Mouse (Mus musculus): ENCODE data around the gene Rel. TPM values are rescaled to one million over a fixed set of nuclear protein-coding genes. Genes with fewer than 3 reads are reported as not detected.

Rel gene
- polyA plus RNA-seq, 1 experiment from 2014 or later, result 1.2 TPM

GRCm38 (mm10) chr11:23704604-23705294 is 66.0 kb downstream of the Rel start:
- no peak overlapping the region for H3K9ac ChIP-seq (ENCODE audit: low read length)
- H3K9me3 ChIP-seq (ENCODE audit: control insufficient read depth, low read length), result no peaks in the 10 kb centered on the region
- H3K27ac ChIP-seq (ENCODE audit: low read length), result no peak overlapping the region
- no peak for ATAC-seq (ENCODE audit: low read depth)
- H3K4me3 ChIP-seq (ENCODE audit: low read length), result no peak overlapping the region
- no peaks in the 10 kb centered on the region for H3K27me3 ChIP-seq (ENCODE audit: control insufficient read depth, insufficient read depth, low read depth, low read length)
- H3K4me1 ChIP-seq (replicated peaks; ENCODE audit: control insufficient read depth, insufficient read depth, low read length), result no peaks in the 10 kb centered on the region
- no peak overlapping the region for H3K4me2 ChIP-seq (ENCODE audit: low read depth, low read length)
- peaks cover 5% of the 10 kb centered on the region for H3K36me3 ChIP-seq (ENCODE audit: control insufficient read depth, insufficient read depth, low read length)
- WGBS, result 83% methylated on average over 7 of the region's 7 CpGs

- H3K9me3 ChIP-seq (ENCODE audit: control insufficient read depth, low read length), result no peaks in the 10 kb centered on the region
- WGBS, result 91% methylated on average over 3 of the region's 3 CpGs
- H3K27me3 ChIP-seq (ENCODE audit: control insufficient read depth, insufficient read depth, low read depth, low read length), result no peaks in the 10 kb centered on the region
- no peaks in the 10 kb centered on the region for H3K36me3 ChIP-seq (ENCODE audit: control insufficient read depth, insufficient read depth, low read length)
- no peaks in the 10 kb centered on the region for H3K4me1 ChIP-seq (replicated peaks; ENCODE audit: control insufficient read depth, insufficient read depth, low read length)
- ATAC-seq (ENCODE audit: low read depth), result no peak
- H3K27ac ChIP-seq (ENCODE audit: low read length), result no peak overlapping the region
- no peak overlapping the region for H3K4me3 ChIP-seq (ENCODE audit: low read length)
- H3K9ac ChIP-seq (ENCODE audit: low read length), result no peak overlapping the region
- H3K4me2 ChIP-seq (ENCODE audit: low read depth, low read length), result no peak overlapping the region
Observed at GRCm38 (mm10) chr11:23701831-23702230, 68.9 kb downstream of the Rel start.

- no peaks in the 10 kb centered on the region for H3K36me3 ChIP-seq (ENCODE audit: control insufficient read depth, insufficient read depth, low read length)
- H3K4me1 ChIP-seq (replicated peaks; ENCODE audit: control insufficient read depth, insufficient read depth, low read length), result no peaks in the 10 kb centered on the region
- H3K27ac ChIP-seq (ENCODE audit: low read length), result no peak overlapping the region
- H3K9ac ChIP-seq (ENCODE audit: low read length), result no peak overlapping the region
- ATAC-seq (ENCODE audit: low read depth), result no peak
- H3K4me3 ChIP-seq (ENCODE audit: low read length), result no peak overlapping the region
- H3K9me3 ChIP-seq (ENCODE audit: control insufficient read depth, low read length), result no peaks in the 10 kb centered on the region
- no peak overlapping the region for H3K4me2 ChIP-seq (ENCODE audit: low read depth, low read length)
- no peaks in the 10 kb centered on the region for H3K27me3 ChIP-seq (ENCODE audit: control insufficient read depth, insufficient read depth, low read depth, low read length)
- WGBS, result 77% methylated on average over 3 of the region's 3 CpGs
Observed at GRCm38 (mm10) chr11:23699414-23700095, 71.2 kb downstream of the Rel start.

- 46% methylated on average over 2 of the region's 2 CpGs for WGBS
- no peaks in the 10 kb centered on the region for H3K9me3 ChIP-seq (ENCODE audit: control insufficient read depth, low read length)
- no peaks in the 10 kb centered on the region for H3K27me3 ChIP-seq (ENCODE audit: control insufficient read depth, insufficient read depth, low read depth, low read length)
- no peak for ATAC-seq (ENCODE audit: low read depth)
- no peak overlapping the region for H3K4me2 ChIP-seq (ENCODE audit: low read depth, low read length)
- no peaks in the 10 kb centered on the region for H3K4me1 ChIP-seq (replicated peaks; ENCODE audit: control insufficient read depth, insufficient read depth, low read length)
- no peak overlapping the region for H3K9ac ChIP-seq (ENCODE audit: low read length)
- no peak overlapping the region for H3K27ac ChIP-seq (ENCODE audit: low read length)
- H3K4me3 ChIP-seq (ENCODE audit: low read length), result no peak overlapping the region
- no peaks in the 10 kb centered on the region for H3K36me3 ChIP-seq (ENCODE audit: control insufficient read depth, insufficient read depth, low read length)
Observed at GRCm38 (mm10) chr11:23698526-23698925, 72.2 kb downstream of the Rel start.

- H3K27ac ChIP-seq (ENCODE audit: low read length), result no peak overlapping the region
- no peak overlapping the region for H3K9ac ChIP-seq (ENCODE audit: low read length)
- H3K4me1 ChIP-seq (replicated peaks; ENCODE audit: control insufficient read depth, insufficient read depth, low read length), result no peaks in the 10 kb centered on the region
- H3K4me2 ChIP-seq (ENCODE audit: low read depth, low read length), result no peak overlapping the region
- H3K27me3 ChIP-seq (ENCODE audit: control insufficient read depth, insufficient read depth, low read depth, low read length), result no peaks in the 10 kb centered on the region
- H3K36me3 ChIP-seq (ENCODE audit: control insufficient read depth, insufficient read depth, low read length), result no peaks in the 10 kb centered on the region
- H3K9me3 ChIP-seq (ENCODE audit: control insufficient read depth, low read length), result no peaks in the 10 kb centered on the region
- no peak for ATAC-seq (ENCODE audit: low read depth)
- no peak overlapping the region for H3K4me3 ChIP-seq (ENCODE audit: low read length)
Observed at GRCm38 (mm10) chr11:23695847-23696246, 74.9 kb downstream of the Rel start.

- no peak overlapping the region for H3K27ac ChIP-seq (ENCODE audit: low read length)
- 84% methylated on average over 2 of the region's 2 CpGs for WGBS
Observed at GRCm38 (mm10) chr11:23693286-23693685, 77.5 kb downstream of the Rel start.

GRCm38 (mm10) chr11:23688060-23688459 is 82.7 kb downstream of the Rel start:
- Histone ChIP-seq H3K4me1 (replicated peaks; ENCODE audit: control insufficient read depth, insufficient read depth, low read length) (no peaks in the 10 kb centered on the region), H3K4me3 (ENCODE audit: low read length) (no peak overlapping the region), H3K36me3 (ENCODE audit: control insufficient read depth, insufficient read depth, low read length) (no peaks in the 10 kb centered on the region), H3K9me3 (ENCODE audit: control insufficient read depth, low read length) (no peaks in the 10 kb centered on the region), H3K27me3 (ENCODE audit: control insufficient read depth, insufficient read depth, low read depth, low read length) (no peaks in the 10 kb centered on the region), H3K4me2 (ENCODE audit: low read depth, low read length) (no peak overlapping the region), H3K27ac (ENCODE audit: low read length) (no peak overlapping the region), H3K9ac (ENCODE audit: low read length) (no peak overlapping the region)
- 97% methylated on average over 1 of the region's 1 CpGs for WGBS
- no peak for ATAC-seq (ENCODE audit: low read depth)

More at GRCm38 (mm10) chr11:23693286-23693685, 77.5 kb downstream of the Rel start:
- Histone ChIP-seq H3K4me2 (ENCODE audit: low read depth, low read length) (no peak overlapping the region), H3K9ac (ENCODE audit: low read length) (no peak overlapping the region), H3K4me1 (replicated peaks; ENCODE audit: control insufficient read depth, insufficient read depth, low read length) (no peaks in the 10 kb centered on the region), H3K36me3 (ENCODE audit: control insufficient read depth, insufficient read depth, low read length) (no peaks in the 10 kb centered on the region), H3K27me3 (ENCODE audit: control insufficient read depth, insufficient read depth, low read depth, low read length) (no peaks in the 10 kb centered on the region), H3K9me3 (ENCODE audit: control insufficient read depth, low read length) (no peaks in the 10 kb centered on the region), H3K4me3 (ENCODE audit: low read length) (no peak overlapping the region)
- ATAC-seq (ENCODE audit: low read depth), result no peak

Other genes with a start within 250 kb of the Rel start
- not detected in 2 replicates for gene 1700093K21Rik, start 249.8 kb downstream of the Rel start, polyA plus RNA-seq (2015; fragmentation: Nextera tagmentation; extraction: Ambion mirVana)
- 18.4 and 20.6 TPM in 2 replicates for gene 0610010F05Rik, start 137.3 kb downstream of the Rel start, polyA plus RNA-seq (2015; fragmentation: Nextera tagmentation; extraction: Ambion mirVana)
- 17.7 and 21.3 TPM in 2 replicates for gene Pus10, start 105.3 kb downstream of the Rel start, polyA plus RNA-seq (2015; fragmentation: Nextera tagmentation; extraction: Ambion mirVana)
- gene Pex13, start 105.0 kb downstream of the Rel start, polyA plus RNA-seq (2015; fragmentation: Nextera tagmentation; extraction: Ambion mirVana), result 29.8 and 31.2 TPM in 2 replicates
- 13.3 and 14.5 TPM in 2 replicates for gene Papolg, start 124.3 kb upstream of the Rel start, polyA plus RNA-seq (2015; fragmentation: Nextera tagmentation; extraction: Ambion mirVana)